Mouse (Mus musculus) liver, embryonic 14.5 days (tissue): ENCODE measurements around the gene Echs1. TPM values are rescaled to one million over a fixed set of nuclear protein-coding genes. Genes with fewer than 3 reads are reported as not detected.

ENCODE experiments used
- ATAC-seq: fragments of 200-750 bp; cut with Nextera tagmentation; 2 replicates; pipeline ENCODE4 v1.8.0; 2017; ENCODE audit warnings: moderate number of reproducible peaks, mild to moderate bottlenecking, moderate library complexity; ENCODE audit not compliant: insufficient read depth
- DNase-seq, 3 experiments: peaks; one replicate each; pipeline ENCODE4 v3.0.0-alpha.2; 2012 to 2013; ENCODE audit warnings: low read depth in 3 of 3, low spot score in 3 of 3
- H3K27ac ChIP-seq: fragments of 300-500 bp; sonication (generic); 2 replicates; pipeline ENCODE4 v1.5.1; 2014; ENCODE audit warnings: moderate library complexity, mild to moderate bottlenecking, control low read depth, inconsistent platforms
- H3K27me3 ChIP-seq: fragments of 300-500 bp; sonication (generic); 2 replicates; pipeline ENCODE4 v1.6.1; 2014; ENCODE audit warnings: mild to moderate bottlenecking, low read length, moderate library complexity; ENCODE audit not compliant: control insufficient read depth, insufficient read depth
- H3K36me3 ChIP-seq: fragments of 300-500 bp; sonication (generic); replicated peaks from 2 replicates; pipeline ENCODE4 v1.6.1; 2014; ENCODE audit warnings: low read depth; ENCODE audit not compliant: control insufficient read depth, insufficient read depth
- H3K4me1 ChIP-seq, 2 experiments: fragments of 200-500 bp in 1 of 2; fragments of 300-500 bp in 1 of 2; sonication (generic) in 1 of 2; replicated peaks; 2 replicates each; pipeline ENCODE4 v1.6.1; 2012 to 2014; ENCODE audit warnings: antibody characterized with exemption in 1 of 2, inconsistent platforms in 1 of 2, low read length in 1 of 2; ENCODE audit not compliant: control insufficient read depth in 2 of 2, insufficient read depth in 2 of 2
- H3K4me2 ChIP-seq: fragments of 300-500 bp; sonication (generic); 2 replicates; pipeline ENCODE4 v1.6.1; 2014; ENCODE audit warnings: low read depth, mild to moderate bottlenecking, control low read depth, moderate library complexity
- H3K4me3 ChIP-seq, 2 experiments: fragments of 200-500 bp in 1 of 2; fragments of 300-500 bp in 1 of 2; sonication (generic) in 1 of 2; 2 replicates each; pipeline ENCODE4 v1.5.1; 2012 to 2014; ENCODE audit warnings: low read depth in 2 of 2, low read length in 2 of 2, mild to moderate bottlenecking in 2 of 2, control low read depth in 1 of 2, inconsistent platforms in 1 of 2, moderate library complexity in 1 of 2; ENCODE audit not compliant: insufficient read depth in 1 of 2
- H3K9ac ChIP-seq: fragments of 300-500 bp; sonication (generic); replicated peaks from 2 replicates; pipeline ENCODE4 v1.6.1; 2014; ENCODE audit warnings: mild to moderate bottlenecking, control low read depth, moderate library complexity
- H3K9me3 ChIP-seq: fragments of 300-500 bp; sonication (generic); 2 replicates; pipeline ENCODE4 v1.6.1; 2016; ENCODE audit warnings: low read length, mixed read lengths; ENCODE audit not compliant: control insufficient read depth
- CTCF ChIP-seq: IDR thresholded peaks from 2 replicates; pipeline ENCODE4 v1.5.1; 2016; ENCODE audit warnings: antibody characterized with exemption, low read depth, control low read depth
- EP300 ChIP-seq: IDR thresholded peaks from 2 replicates; pipeline ENCODE4 v1.6.1; 2016; ENCODE audit warnings: antibody characterized with exemption, low read depth
- WGBS: fragments of 180-500 bp; shearing (Covaris S2); extraction: QIAGEN DNeasy Blood & Tissue Kit; methylation state at CpG from one replicate; pipeline ENCODE4 v1.1.7; 2014; ENCODE audit not compliant: insufficient replicate concordance; 5-methylcytosine and 5-hydroxymethylcytosine counted together
- polyA plus RNA-seq, 2 experiments: library from polyadenylated mRNA; depleted of rRNA in 1 of 2; stranded (reverse) in 1 of 2; unstranded in 1 of 2; fragments of >200 nt; fragmentation: Nextera tagmentation in 1 of 2; extraction: Ambion mirVana in 1 of 2; gene quantifications; 2 replicates each; pipeline versions ENCODE4 v1.2.1 to v1.2.3; 2012 to 2014

The Echs1 gene
- polyA plus RNA-seq, 2 experiments = 45.7 to 97.2 TPM

GRCm38 (mm10) chr7:140101993-140102860, 14.0 kb downstream of the Echs1 start, which contains the start of gene Fuom:
Gene Fuom, minus strand, starts transcription at chr7:140102441.
- 4% methylated on average over 30 of the region's 30 CpGs for WGBS
- H3K36me3 ChIP-seq = no peaks in the 10 kb centered on the region
- TF ChIP-seq CTCF (no peak), EP300 (no peak)
- H3K4me1 ChIP-seq = peaks cover 0 to 6% of the 10 kb centered on the region in 2 experiments; a peak in 2 of 4 replicates
- no peak within 1 kb of the TSS for H3K27ac ChIP-seq
- peak within 1 kb of the TSS; percentile 79 for H3K4me2 ChIP-seq
- ATAC-seq (peak; percentile 82), DNase-seq (peak; percentile 53 to 64 (median 60))
- no peaks in the 10 kb centered on the region for H3K27me3 ChIP-seq
- peak within 1 kb of the TSS; percentile 51 to 52 for H3K4me3 ChIP-seq
- H3K9me3 ChIP-seq = no peaks in the 10 kb centered on the region
- H3K9ac ChIP-seq = peak within 1 kb of the TSS; percentile 38

- H3K27ac ChIP-seq = no peak overlapping the region
- no peak for DNase-seq
- no peaks in the 10 kb centered on the region for H3K27me3 ChIP-seq
- 66% methylated on average over 10 of the region's 10 CpGs for WGBS
- no peak for ATAC-seq
- H3K4me3 ChIP-seq = peak overlapping the region in 1 of 2 experiments; percentile 51; a peak in 1 of 4 replicates
- TF ChIP-seq CTCF = no peak
- TF ChIP-seq EP300 = no peak
- no peak overlapping the region for H3K9ac ChIP-seq
- no peaks in the 10 kb centered on the region for H3K9me3 ChIP-seq
- H3K4me1 ChIP-seq = peaks cover 0 to 6% of the 10 kb centered on the region in 2 experiments; a peak in 2 of 4 replicates
- H3K36me3 ChIP-seq = no peaks in the 10 kb centered on the region
- H3K4me2 ChIP-seq = peak overlapping the region; percentile 79
These were observed 14.8 kb downstream of the Echs1 start for GRCm38 (mm10) chr7:140101498-140101897.

GRCm38 (mm10) chr7:140098466-140098865, 17.8 kb downstream of the Echs1 start:
- ATAC-seq = no peak
- H3K4me2 ChIP-seq = no peak overlapping the region
- peaks cover 0 to 6% of the 10 kb centered on the region in 2 experiments; a peak in 2 of 4 replicates for H3K4me1 ChIP-seq
- H3K27me3 ChIP-seq = no peaks in the 10 kb centered on the region
- H3K27ac ChIP-seq = no peak overlapping the region
- no peak overlapping the region for H3K9ac ChIP-seq
- WGBS = 17% methylated on average over 1 of the region's 1 CpGs
- no peaks in the 10 kb centered on the region for H3K9me3 ChIP-seq
- TF ChIP-seq EP300 (no peak), CTCF (no peak)
- no peak overlapping the region for H3K4me3 ChIP-seq
- no peaks in the 10 kb centered on the region for H3K36me3 ChIP-seq
- no peak for DNase-seq

- ATAC-seq (no peak), DNase-seq (no peak)
- TF ChIP-seq EP300 = no peak
- TF ChIP-seq CTCF = no peak
- Histone ChIP-seq H3K4me2 (no peak overlapping the region), H3K27ac (no peak overlapping the region), H3K9ac (no peak overlapping the region), H3K4me1 (no peaks in the 10 kb centered on the region), H3K36me3 (no peaks in the 10 kb centered on the region), H3K9me3 (no peaks in the 10 kb centered on the region), H3K4me3 (no peak overlapping the region), H3K27me3 (no peaks in the 10 kb centered on the region)
These were observed 20.2 kb downstream of the Echs1 start for GRCm38 (mm10) chr7:140096055-140096454.

DNA sequence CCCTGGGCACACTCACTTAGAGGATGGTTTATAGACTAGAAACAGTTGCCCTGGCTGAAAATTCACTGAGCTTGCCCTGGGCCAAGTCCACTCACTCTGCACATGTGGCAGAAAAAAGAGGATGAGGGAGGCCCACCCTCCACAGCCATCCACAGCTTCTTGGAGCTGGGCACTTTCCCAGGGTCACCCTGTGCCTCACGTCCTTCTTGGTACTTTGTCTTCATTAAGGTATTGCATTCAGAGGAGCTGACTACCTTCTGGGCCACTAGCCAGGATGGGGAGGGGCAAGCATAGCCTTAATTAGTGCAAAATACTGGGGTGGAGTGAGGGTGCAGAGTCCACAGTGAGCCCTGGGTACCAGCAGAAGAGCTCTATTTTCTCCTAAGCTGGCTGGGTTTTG, 20.7 kb downstream of the Echs1 start:
- TF ChIP-seq EP300 = no peak
- TF ChIP-seq CTCF = no peak
- WGBS = 41% methylated on average over 1 of the region's 1 CpGs
- Histone ChIP-seq H3K36me3 (no peaks in the 10 kb centered on the region), H3K4me1 (no peaks in the 10 kb centered on the region), H3K4me2 (no peak overlapping the region), H3K27ac (no peak overlapping the region), H3K9me3 (no peaks in the 10 kb centered on the region), H3K4me3 (no peak overlapping the region), H3K27me3 (no peaks in the 10 kb centered on the region), H3K9ac (no peak overlapping the region)
- ATAC-seq (no peak), DNase-seq (no peak)
